Mouse (Mus musculus): Measurements from ENCODE around the gene Acot11. TPM values are rescaled to one million over a fixed set of nuclear protein-coding genes. Genes with fewer than 3 reads are reported as not detected.
"Not testable (repeated sequence)": the region's sequence is repeated elsewhere in the genome, so short reads cannot be mapped to it uniquely, and the experiment has no call there.

Gene Acot11
- total RNA-seq, 4 experiments from 2014 or later, result 34.4 to 52.4 (median 49.7) TPM

DNA sequence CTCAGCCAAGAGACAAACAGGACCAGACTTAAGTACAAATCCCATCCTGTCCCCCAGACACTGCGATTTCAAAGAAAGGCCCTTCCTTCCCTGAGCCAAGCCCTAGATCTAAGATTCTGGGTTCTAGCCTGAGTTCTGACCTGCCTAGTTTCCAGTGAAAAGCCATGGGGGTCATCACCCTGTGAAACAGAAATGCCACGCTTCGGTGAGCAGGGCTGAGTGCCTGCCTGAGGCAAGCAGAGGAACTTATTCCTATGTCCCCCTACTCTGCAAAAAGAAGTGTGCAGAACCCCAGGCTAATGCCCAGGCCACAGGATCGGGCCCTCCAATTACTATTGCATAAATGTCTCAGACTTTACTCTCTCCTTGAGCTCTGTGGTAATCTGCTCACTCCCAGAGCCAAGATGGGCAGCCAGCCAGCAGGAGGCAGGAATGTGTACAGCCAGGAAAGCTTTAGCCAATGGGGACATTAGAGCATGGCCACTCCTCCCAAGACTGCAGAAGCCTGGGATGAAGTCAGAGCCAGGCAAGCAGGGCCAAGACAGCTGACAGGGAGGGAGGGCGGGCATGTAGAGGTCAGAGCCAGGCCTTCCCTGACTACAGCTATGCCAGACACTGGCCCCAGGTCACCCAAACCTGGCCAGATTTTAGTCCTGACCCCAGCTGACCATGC, 26.5 kb downstream of the Acot11 start:
- DNase-seq (ENCODE audit: low spot score in 2 of 2), result peak; percentile 88 to 90

DNA sequence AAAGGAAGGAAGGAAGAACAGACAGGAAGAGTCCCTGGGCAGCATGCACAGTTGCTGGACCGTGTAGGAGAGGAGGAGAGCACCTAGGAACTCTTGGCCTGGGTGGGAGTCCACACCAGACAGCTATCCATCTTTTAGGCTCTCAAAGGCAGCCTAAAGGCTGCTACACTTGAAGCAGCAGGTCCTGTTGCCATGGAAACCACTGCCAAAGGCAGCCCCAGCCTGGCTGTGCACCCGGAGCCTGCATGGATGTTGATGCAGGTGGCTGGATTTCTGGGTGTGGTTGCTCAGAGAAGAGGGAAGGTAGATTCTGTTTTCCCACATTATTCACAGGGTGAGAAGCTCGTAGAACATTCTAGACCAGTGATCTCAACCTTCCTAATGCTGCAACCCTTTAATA, 27.8 kb downstream of the Acot11 start:
- DNase-seq (ENCODE audit: low spot score in 2 of 2), result peak; percentile 70 to 76

DNA sequence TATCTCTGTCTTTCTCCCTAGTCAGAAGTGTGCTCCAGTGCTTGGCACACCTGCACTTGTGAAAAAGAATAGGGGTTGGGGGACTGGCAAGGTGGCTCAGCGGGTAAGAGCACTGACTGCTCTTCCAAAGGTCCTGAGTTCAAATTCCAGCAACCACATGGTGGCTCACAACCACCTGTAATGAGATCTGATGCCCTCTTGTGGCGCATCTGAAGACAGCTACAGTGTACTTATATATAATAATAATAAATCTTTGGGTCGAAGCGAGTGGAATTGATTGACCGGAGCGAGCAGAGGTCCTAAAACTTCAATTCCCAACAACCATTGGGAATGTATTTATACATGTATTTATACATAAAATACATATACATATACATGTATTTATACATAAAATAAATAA, 29.0 kb downstream of the Acot11 start:
- not testable (repeated sequence) for DNase-seq (ENCODE audit: low spot score in 2 of 2)

DNA sequence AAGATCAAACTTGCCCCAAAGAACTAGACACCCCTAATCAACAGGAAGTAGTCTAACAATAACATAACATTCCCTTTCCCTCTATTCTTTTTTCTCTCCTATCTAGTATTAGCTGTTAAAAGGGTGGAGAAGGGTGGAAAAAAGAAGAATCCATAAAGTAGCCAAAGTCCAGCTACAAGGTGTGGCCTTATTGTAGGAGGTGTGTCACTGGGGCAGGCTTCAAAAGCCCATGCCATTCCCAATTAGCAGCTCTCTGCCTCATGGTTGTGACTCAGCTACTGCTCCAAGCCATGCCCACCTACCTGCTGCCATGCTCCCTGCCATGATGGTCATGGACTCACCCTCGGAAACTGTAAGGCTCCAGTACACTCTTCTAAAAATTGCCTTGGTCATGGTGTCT, 32.2 kb downstream of the Acot11 start:
- DNase-seq (ENCODE audit: low spot score in 2 of 2), result no peak

DNA sequence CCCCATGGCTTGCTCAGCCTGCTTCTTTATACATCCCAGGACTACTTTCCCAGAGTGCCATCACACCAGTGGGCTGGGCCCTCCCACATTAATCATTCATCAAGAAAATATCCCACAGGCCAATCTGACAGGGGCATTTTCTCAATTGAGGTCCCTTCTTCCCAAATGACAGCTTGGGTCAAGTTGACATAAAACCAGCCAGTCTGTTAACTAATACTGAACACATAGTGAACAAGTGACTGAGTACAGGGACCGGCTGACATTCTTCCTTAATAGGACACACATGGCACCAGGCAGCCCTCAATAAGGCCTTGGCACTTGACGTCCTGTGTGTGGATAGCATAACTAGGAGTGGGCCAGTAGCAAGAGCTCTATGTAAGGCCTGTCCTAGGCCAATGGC, 35.5 kb downstream of the Acot11 start:
- DNase-seq (ENCODE audit: low spot score in 2 of 2), result no peak

DNA sequence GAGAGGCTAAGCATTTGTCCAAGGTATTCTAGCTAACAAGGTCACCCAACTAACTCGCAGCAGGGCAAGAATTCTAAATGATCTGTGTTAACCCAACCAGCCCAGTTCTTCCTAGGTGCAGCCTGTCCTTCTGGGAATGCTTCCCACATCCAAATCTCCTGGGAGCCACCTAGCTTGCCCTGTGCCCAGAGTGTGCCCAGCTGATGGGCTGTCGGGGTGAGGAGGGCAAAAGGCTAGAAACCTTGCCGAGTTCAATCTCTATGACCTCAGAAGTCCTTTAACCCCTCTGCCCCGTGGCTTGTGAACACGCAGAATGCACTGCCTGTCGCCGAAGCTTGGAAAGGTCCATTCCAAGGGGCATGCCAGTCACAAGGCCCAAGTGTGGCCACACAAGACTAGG, 40.6 kb downstream of the Acot11 start:
- no peak for DNase-seq (ENCODE audit: low spot score in 2 of 2)

DNA sequence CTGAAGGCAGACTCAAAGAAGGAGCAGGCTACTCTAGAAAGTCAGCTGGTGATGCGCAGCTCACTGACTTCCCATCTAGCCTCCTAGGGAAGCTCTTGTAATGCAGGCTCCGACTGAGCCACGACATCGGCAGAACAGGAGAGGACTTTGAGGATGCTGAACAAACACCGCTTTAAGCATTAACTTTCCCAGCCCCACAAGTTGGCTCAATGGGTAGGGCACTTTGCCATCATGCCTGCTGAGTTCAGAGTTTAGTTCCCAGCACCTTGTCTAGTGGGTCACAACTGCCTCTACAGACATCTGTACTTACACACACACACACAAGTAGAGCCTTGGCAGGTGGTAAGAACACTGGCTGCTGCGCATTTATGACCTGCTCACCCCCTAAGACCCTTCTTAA, 53.1 kb downstream of the Acot11 start:
- DNase-seq (ENCODE audit: low spot score in 2 of 2), result no peak

DNA sequence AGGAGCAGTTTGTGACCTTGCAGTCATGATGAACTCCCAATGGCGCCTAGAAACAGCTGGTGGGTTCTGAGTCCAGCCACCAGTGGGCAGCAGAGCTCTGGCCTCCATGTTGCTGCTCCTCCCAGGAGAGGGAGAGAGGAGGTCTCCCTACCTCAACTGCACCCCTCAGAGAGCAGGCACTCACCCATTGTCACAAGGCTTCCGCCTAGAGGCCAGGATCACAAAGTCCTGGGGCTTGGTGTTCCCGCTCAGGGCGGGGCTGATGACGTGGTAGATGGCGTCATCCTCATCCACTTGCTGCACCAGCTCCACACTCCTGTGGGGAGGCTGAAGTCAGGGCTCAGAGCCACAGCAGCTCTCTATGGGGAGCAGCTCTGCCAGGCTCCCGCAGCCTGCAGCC, 55.1 kb downstream of the Acot11 start:
- DNase-seq (ENCODE audit: low spot score in 2 of 2), result peak; percentile 84 to 86

DNA sequence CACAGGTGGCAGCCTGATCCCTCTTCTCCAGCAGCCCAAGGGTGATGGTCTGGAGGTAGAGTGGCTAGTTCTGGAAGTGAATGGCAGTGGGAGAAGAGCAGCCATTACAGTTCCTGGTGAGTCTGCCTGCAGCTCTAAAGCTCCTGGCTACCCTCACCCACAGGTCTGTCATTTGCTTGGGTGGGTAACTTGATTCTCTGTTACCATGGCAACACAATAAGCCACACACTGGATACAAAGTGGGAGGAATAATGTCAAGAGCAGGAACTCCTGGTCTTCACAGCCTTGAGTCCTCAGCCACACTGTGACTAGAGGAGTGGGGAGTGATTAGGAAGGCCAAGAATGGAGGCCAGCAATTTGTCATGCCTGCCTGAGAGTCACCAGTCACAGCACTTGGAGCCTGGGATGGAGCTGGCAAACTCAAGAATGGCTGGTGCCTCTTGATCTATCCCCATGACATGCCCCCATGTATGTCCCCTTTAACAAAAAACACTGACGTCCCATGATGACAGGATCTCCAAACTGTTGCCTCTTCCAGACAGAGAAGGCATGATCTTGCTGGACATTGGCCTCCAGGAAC, 57.7 kb downstream of the Acot11 start:
- DNase-seq (ENCODE audit: low spot score in 2 of 2), result no peak

DNA sequence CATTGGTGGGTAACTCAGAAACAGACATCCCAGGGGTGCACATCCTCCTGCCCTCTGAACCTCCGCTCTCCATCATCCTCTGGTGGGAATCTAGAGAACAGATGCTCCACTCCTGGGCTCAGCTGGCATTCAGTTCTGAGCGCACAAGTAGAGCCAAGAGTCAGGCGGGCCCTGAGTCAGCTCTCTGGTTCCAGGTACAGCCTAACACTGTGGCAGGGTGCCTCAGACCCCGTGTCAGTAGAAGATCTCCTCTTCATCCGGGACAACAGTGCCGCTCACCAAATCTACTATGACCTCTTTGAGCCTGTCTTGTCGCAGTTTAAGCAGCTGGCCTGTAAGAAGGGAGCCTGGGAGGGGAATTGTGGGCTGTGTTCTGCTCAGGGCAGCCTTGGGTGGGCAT, 58.9 kb downstream of the Acot11 start:
- DNase-seq (ENCODE audit: low spot score in 2 of 2), result no peak

DNA sequence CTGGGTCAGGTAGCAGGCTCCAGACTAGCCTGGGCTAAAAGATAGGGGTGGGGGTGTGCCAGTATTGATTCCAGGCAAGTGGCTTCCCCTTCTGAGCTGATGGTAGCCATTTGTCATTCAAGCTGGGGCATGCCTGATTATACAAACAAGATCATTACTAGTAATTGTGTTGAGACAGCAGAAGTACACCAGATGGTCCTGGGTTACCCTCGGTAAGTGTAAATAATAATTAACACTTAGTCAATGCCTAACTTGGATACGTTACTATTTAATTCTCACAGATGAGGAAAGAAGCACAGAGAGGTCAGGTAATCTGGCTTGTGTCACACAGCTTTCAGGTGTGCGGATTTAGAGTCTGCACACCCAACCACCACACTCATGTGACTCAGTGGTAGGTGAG, 66.9 kb downstream of the Acot11 start:
- DNase-seq (ENCODE audit: low spot score in 2 of 2), result no peak

DNA sequence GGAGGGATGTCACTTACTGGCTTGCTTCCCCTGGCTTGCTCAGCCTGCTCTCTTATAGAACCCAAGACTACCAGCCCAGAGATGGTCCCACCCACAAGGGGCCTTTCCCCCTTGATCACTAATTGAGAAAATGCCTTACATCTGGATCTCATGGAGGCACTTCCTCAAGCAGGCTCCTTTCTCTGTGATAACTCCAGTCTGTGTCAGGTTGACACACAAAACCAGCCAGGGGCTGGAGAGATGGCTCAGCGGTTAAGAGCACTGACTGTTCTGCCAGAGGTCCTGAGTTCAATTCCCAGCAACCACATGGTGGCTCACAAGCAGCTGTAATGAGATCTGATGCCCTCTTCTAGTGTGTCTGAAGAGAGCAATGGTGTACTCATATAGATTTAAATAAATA, 67.9 kb downstream of the Acot11 start:
- DNase-seq (ENCODE audit: low spot score in 2 of 2), result not testable (repeated sequence)

DNA sequence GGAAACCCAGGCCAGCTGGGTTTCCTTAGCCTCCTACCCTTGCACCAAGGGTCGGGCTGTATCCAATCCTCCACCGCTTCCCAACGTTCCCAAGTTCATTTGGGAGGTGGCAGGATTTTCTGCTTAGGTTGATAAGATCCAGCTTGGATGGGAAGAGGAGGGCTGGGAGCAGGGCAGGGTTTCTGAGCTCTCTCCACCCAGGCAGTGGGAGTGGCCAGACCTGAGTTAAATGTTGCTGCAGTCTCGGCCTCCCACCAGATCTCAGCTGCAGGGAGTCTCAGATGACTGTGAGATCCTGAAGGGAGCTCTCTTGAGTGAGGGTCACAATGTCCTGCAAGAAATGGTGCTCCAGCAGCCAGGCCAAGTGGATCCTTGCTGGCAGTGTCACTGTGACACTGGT, 71.2 kb downstream of the Acot11 start, which contains the start of gene Fam151a:
TSS of gene Fam151a (plus strand) at position 254 of the 400 bp plus-strand sequence.
- no peak for DNase-seq (ENCODE audit: low spot score in 2 of 2)

DNA sequence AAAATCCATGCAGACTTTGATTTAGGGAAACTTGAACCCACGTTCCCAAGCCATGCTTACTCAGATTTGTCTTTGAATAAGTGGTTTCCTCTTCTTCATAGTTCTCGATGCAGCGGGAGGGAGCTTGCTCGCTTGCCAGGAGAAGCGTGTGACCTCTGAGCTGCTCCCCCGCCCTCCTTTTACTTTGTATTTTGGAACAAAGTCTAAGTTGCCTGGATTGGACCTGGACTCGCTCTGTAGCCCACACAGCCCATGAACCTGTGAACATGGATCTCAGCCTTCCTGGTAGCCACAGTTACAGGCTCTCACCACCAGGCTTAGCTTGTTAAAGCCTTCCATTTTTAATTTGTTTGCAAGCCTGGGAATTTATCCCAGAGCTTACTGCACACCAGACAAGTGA, 74.0 kb downstream of the Acot11 start, which contains the start of gene Mroh7:
TSS of gene Mroh7 (minus strand) at position 112 of the 400 bp plus-strand sequence.
- DNase-seq (ENCODE audit: low spot score in 2 of 2), result no peak

DNA sequence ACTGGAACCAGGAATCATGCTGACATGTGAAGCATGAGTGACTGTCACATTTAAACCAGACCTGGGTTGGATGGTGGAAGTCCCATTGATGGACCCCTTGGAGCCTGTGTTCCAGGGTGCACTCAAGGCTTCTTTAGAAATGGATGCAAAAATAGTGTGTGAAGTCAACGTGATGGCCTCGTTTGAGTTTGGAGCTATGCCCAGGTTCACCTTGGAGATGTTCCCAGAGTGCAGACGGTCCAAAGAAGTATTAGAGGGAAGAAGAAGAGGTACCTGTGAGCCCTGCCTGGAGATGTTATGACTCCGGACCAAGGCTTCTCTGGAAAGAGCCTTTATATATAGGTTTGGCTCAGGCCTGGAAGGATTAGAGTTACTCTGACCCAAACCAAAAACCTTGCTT, 84.2 kb downstream of the Acot11 start:
- no peak for DNase-seq (ENCODE audit: low spot score in 2 of 2)

DNA sequence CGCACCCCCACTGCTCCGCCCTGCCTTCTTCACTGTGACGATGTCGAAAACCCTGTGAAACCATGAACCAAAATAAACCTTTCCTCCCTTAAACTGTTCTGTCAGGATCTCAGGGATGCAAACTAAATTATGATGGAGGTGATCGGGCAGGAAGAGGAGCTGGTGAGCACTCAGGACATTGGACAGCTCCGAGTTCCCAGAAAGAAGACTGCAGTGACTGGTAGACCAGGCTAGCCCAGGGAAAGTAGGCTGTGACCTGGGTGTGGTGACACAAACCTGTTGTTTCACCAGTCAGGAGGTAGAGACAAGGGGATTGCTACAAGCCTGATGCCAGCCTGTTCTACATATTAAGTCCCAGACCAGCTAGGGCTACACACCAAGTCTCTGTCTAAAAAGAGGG, 91.2 kb downstream of the Acot11 start:
- no peak for DNase-seq (ENCODE audit: low spot score in 2 of 2)

DNA sequence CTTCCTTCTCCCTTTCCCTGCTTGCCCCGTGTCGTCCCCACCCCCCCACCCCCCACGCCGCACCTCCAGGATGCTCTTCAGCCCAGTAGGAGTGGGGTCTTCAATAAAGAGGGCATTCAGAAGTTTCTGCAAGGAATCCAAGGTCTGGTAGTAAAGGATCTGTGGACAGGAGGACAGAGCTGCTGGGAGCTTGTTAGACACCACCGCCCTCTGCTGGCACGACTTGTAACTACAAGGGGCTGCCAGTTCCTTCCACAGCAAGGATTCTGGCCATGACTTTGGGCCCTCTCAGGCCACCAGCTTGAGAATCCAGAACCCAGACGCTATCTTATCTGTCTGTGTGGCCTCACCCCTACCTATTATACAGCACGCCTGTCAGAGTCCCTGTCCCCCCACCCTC, 96.4 kb downstream of the Acot11 start:
- DNase-seq (ENCODE audit: low spot score in 2 of 2), result peak; percentile 55 to 86

DNA sequence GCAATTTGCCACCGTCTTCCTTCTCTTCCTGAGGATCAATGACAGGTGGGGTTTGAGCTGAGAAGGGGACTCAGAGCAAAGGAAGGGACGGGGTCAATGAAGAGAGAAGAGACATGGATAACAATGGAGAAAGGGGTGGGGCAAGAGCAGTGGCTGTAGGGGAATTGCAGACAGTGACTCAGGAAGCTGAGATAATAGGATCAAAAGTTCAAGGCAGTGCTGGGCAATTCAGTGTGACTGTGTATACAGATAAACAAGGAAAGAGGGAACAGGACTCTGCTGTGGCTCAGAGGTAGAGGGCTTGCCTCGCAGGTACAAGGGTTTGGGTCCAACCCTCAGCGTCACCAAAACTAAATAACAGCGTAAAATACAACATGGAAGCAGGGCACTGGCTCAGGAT, 96.8 kb downstream of the Acot11 start:
- DNase-seq (ENCODE audit: low spot score in 2 of 2), result no peak

DNA sequence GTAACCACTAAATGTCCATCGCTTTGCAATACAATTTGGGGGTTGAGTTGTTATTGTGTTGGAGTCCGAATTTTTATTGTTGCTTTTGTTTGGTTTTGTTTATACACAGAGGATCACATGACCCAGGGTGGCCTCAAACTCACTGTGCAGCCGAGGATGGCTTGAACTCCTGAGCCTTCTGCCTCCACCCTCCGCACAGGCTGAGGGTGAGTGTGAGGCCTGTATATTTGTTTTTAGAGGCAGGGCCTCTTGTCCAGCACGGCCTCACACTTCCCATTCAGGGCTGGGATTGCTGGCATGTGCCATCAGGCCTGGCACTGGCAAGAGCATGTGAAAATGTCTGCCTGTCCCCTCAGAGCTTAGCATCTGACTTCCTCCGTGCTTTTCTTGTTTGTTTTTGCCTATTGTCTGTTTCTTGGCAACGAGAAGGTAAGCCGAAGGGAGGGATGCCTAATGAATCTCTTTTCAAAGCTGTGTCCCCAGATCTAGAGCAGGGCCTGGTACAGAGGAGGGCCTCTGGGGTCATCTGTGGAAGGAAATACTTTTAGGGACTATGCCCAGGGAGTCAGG, 99.6 kb downstream of the Acot11 start:
- no peak for DNase-seq (ENCODE audit: low spot score in 2 of 2)

DNA sequence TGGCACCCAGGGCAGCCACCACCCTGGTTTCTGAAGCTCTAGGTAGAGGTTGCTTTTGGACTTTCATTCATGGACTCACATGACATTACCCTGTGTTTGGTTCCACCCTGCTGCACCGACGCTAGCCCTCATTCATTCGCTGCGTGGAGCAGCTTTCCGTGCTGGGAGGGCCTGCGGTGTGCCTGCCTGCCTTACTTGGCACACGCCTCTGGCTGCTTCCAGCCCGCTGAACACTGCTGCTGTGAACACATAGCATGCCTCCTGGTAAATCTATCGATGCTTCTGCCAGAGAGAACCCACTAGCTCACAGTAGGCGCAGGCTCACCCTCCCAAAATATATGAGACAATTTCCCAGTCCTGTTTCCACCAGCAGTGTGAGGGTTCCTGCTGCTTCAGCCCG, 100.4 kb downstream of the Acot11 start:
- peak; percentile 66 to 68 for DNase-seq (ENCODE audit: low spot score in 2 of 2)

DNA sequence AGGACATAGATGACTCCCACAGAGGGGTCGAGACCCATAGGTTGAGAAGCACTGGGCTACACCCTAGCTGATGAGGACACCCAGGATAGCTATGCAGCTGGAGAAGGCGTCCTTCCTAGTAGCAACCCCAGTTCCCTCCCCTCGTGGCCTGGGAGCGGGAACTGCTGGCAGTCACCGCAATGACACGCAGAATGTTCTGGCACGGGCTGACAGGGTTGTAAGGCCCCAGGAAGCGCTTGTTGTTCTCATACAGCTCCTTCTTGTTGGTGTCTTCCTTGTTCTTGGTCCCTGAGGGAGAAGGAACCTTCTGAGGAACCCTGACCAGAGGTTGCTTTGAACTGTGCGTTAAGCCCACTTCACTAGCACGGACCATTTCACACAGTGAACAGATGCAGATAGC, 100.8 kb downstream of the Acot11 start:
- DNase-seq (ENCODE audit: low spot score in 2 of 2), result no peak

DNA sequence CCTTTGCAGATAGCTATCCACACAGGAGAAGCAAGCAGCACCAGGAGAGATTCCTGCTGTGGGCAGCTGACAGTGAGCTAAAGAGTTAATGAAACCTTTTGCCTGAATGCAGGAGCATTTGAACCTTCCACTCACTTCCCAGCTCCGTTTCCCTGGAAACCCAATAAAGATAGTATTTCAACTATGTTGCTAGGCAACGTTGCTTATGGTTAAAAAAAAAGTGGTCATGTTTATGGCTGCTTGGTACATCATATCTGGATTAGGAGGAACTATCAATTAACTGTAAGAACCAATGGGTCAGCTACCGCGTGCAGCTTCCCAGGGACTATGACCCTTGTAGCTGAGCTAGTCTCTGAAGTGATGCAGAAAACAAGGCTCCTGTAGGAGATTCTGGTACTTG, 104.0 kb downstream of the Acot11 start:
- DNase-seq (ENCODE audit: low spot score in 2 of 2), result peak in 1 of 2 experiments; percentile 34

DNA sequence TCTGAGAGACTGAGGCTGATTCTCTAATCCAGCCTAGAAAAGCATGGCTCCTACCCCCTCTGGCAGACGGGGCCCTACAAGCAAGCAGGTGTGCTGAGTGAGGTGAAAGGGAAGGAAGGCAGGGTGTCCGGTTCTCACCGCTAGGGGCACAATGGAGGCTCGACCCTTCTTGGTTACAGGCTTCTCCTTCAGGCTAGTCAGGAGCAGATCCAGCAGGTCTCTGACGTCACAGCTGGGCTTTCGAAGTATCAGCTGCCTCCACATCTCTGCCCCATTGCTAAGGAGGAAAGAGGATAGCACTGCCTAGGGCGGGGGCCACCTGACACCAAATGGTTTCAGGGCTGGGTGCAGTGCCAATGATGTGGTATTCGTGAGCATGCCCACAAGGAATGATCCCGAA, 104.8 kb downstream of the Acot11 start:
- DNase-seq (ENCODE audit: low spot score in 2 of 2), result peak in 1 of 2 experiments; percentile 30

All from layer of hippocampus, adult 8-10 months (tissue).